In genomic region chr15:38373797-38374196, GRCm38 (mm10) we compare ENCODE assay signal across 8 mouse cellular contexts.
DNase-seq lines count a peak whose midpoint lies in the region; ATAC-seq and TF ChIP-seq lines count a peak whose summit lies in the region.

No protein-coding gene starts in this region.

- H3K4me3 ChIP-seq in embryonic facial prominence, embryonic 14.5 days (ENCODE audit: low read depth, low read length) = peak overlapping the region; percentile 27
- peak overlapping the region; percentile 23; the same call in 1 of the 2 replicates for H3K4me3 ChIP-seq in heart, embryonic 11.5 days (ENCODE audit: low read depth, low read length)
- H3K4me3 ChIP-seq in kidney, embryonic 14.5 days (ENCODE audit: low read length) = peak overlapping the region; percentile 19; the same call in 1 of the 2 replicates
- H3K4me3 ChIP-seq in liver, embryonic 15.5 days (replicated peaks) = no peak overlapping the region
- H3K4me3 ChIP-seq in stomach, postnatal 0 days (ENCODE audit: low read depth, low read length) = no peak overlapping the region

- no peaks in the 10 kb centered on the region for H3K27me3 ChIP-seq in embryonic facial prominence, embryonic 14.5 days (replicated peaks; ENCODE audit: control insufficient read depth, insufficient read depth, low read length)
- no peaks in the 10 kb centered on the region for H3K27me3 ChIP-seq in heart, embryonic 11.5 days (ENCODE audit: control insufficient read depth, insufficient read depth, low read length)
- H3K27me3 ChIP-seq in kidney, embryonic 14.5 days (ENCODE audit: control insufficient read depth, insufficient read depth, low read length) = no peaks in the 10 kb centered on the region
- no peaks in the 10 kb centered on the region for H3K27me3 ChIP-seq in liver, embryonic 15.5 days
- no peaks in the 10 kb centered on the region for H3K27me3 ChIP-seq in stomach, postnatal 0 days (ENCODE audit: control insufficient read depth, insufficient read depth, low read length)

- peak overlapping the region; percentile 57 for H3K4me2 ChIP-seq in embryonic facial prominence, embryonic 14.5 days (ENCODE audit: low read depth, low read length)
- peak overlapping the region; percentile 51 for H3K4me2 ChIP-seq in heart, embryonic 11.5 days
- peak overlapping the region; percentile 55 for H3K4me2 ChIP-seq in kidney, embryonic 14.5 days (replicated peaks; ENCODE audit: low read depth, low read length)
- H3K4me2 ChIP-seq in liver, embryonic 15.5 days = peak overlapping the region; percentile 48
- peak overlapping the region; percentile 52 for H3K4me2 ChIP-seq in stomach, postnatal 0 days (replicated peaks; ENCODE audit: low read depth)

- ATAC-seq in embryonic facial prominence, embryonic 14.5 days (ENCODE audit: low read depth) = peak; percentile 86
- peak; percentile 67 for ATAC-seq in heart, embryonic 11.5 days (replicated peaks; ENCODE audit: insufficient number of reproducible peaks, low FRiP score, low TSS enrichment)
- peak; percentile 93 for ATAC-seq in kidney, embryonic 14.5 days (ENCODE audit: low FRiP score, low TSS enrichment)
- peak; percentile 67 for ATAC-seq in liver, embryonic 15.5 days (ENCODE audit: insufficient read depth)
- ATAC-seq in stomach, postnatal 0 days (ENCODE audit: low FRiP score, low TSS enrichment) = peak; percentile 93

- peak; percentile 51 to 56 for DNase-seq in left cerebral cortex, adult 18-20 months (ENCODE audit: low spot score in 2 of 2)
- DNase-seq in left cerebral cortex, adult 8-10 months (ENCODE audit: low spot score in 2 of 2) = no peak
- DNase-seq in embryonic facial prominence, embryonic 14.5 days (ENCODE audit: low spot score) = peak; percentile 78
- peak; percentile 30 to 32 for DNase-seq in natural killer cell, adult 2 months (ENCODE audit: low spot score in 2 of 2)
- peak; percentile 91 for DNase-seq in stomach, postnatal 0 days (ENCODE audit: low spot score)

- no peak for TF ChIP-seq EP300 in stomach, postnatal 0 days (optimal IDR thresholded peaks at IDR 0.05)

- H3K9ac ChIP-seq in embryonic facial prominence, embryonic 14.5 days (ENCODE audit: low read depth, low read length) = peak overlapping the region; percentile 47; the same call in 1 of the 2 replicates
- H3K9ac ChIP-seq in heart, embryonic 11.5 days (ENCODE audit: low read depth, low read length) = peak overlapping the region; percentile 12
- H3K9ac ChIP-seq in kidney, embryonic 14.5 days (ENCODE audit: low read depth, low read length) = 0 out of 2 replicates have a peak overlapping the region, but pooled peaks have one; percentile 31
- no peak overlapping the region for H3K9ac ChIP-seq in liver, embryonic 15.5 days
- peak overlapping the region; percentile 38; the same call in 1 of the 2 replicates for H3K9ac ChIP-seq in stomach, postnatal 0 days (ENCODE audit: low read length)

- TF ChIP-seq CTCF in stomach, postnatal 0 days (IDR thresholded peaks at IDR 0.05; ENCODE audit: low read depth) = peak; percentile 15; the same call in 1 of the 2 replicates

- no peaks in the 10 kb centered on the region for H3K9me3 ChIP-seq in embryonic facial prominence, embryonic 14.5 days (ENCODE audit: control insufficient read depth, low read length)
- H3K9me3 ChIP-seq in heart, embryonic 11.5 days (replicated peaks; ENCODE audit: control insufficient read depth, low read length) = no peaks in the 10 kb centered on the region
- no peaks in the 10 kb centered on the region for H3K9me3 ChIP-seq in kidney, embryonic 14.5 days (ENCODE audit: control insufficient read depth, low read length)
- no peaks in the 10 kb centered on the region for H3K9me3 ChIP-seq in liver, embryonic 15.5 days (replicated peaks)
- no peaks in the 10 kb centered on the region for H3K9me3 ChIP-seq in stomach, postnatal 0 days (ENCODE audit: control insufficient read depth, low read length)

- H3K27ac ChIP-seq in embryonic facial prominence, embryonic 14.5 days (replicated peaks; ENCODE audit: low read depth, low read length) = no peak overlapping the region
- no peak overlapping the region for H3K27ac ChIP-seq in heart, embryonic 11.5 days (ENCODE audit: low read depth, low read length)
- H3K27ac ChIP-seq in kidney, embryonic 14.5 days (ENCODE audit: low read depth, low read length) = peak overlapping the region; percentile 55; the same call in 1 of the 2 replicates
- H3K27ac ChIP-seq in liver, embryonic 15.5 days (replicated peaks) = no peak overlapping the region
- H3K27ac ChIP-seq in stomach, postnatal 0 days (replicated peaks) = peak overlapping the region; percentile 75

- no peaks in the 10 kb centered on the region for H3K36me3 ChIP-seq in embryonic facial prominence, embryonic 14.5 days (ENCODE audit: control insufficient read depth, insufficient read depth, low read length)
- H3K36me3 ChIP-seq in heart, embryonic 11.5 days (ENCODE audit: control insufficient read depth, insufficient read depth, low read length) = no peaks in the 10 kb centered on the region
- H3K36me3 ChIP-seq in kidney, embryonic 14.5 days (ENCODE audit: control insufficient read depth, insufficient read depth, low read length) = no peaks in the 10 kb centered on the region
- no peaks in the 10 kb centered on the region for H3K36me3 ChIP-seq in liver, embryonic 15.5 days (replicated peaks)
- no peaks in the 10 kb centered on the region for H3K36me3 ChIP-seq in stomach, postnatal 0 days (ENCODE audit: control insufficient read depth, insufficient read depth, low read length)

- H3K4me1 ChIP-seq in embryonic facial prominence, embryonic 14.5 days (ENCODE audit: control insufficient read depth, insufficient read depth, low read length) = peaks cover 10% of the 10 kb centered on the region; the same call in 1 of the 2 replicates
- H3K4me1 ChIP-seq in heart, embryonic 11.5 days (ENCODE audit: control insufficient read depth, insufficient read depth, low read length) = peaks cover 6% of the 10 kb centered on the region
- H3K4me1 ChIP-seq in kidney, embryonic 14.5 days (ENCODE audit: control insufficient read depth, insufficient read depth, low read length) = peaks cover 7% of the 10 kb centered on the region; the same call in 1 of the 2 replicates
- peaks cover 13% of the 10 kb centered on the region for H3K4me1 ChIP-seq in liver, embryonic 15.5 days (replicated peaks)
- peaks cover 5% of the 10 kb centered on the region for H3K4me1 ChIP-seq in stomach, postnatal 0 days (replicated peaks; ENCODE audit: control insufficient read depth, insufficient read depth)

- 12% methylated on average over 5 of the region's 21 CpGs for WGBS in embryonic facial prominence, embryonic 14.5 days
- 4% methylated on average over 21 of the region's 21 CpGs for WGBS in heart, embryonic 11.5 days (ENCODE audit: insufficient replicate concordance)
- 8% methylated on average over 18 of the region's 21 CpGs for WGBS in kidney, embryonic 14.5 days
- 7% methylated on average over 19 of the region's 21 CpGs for WGBS in liver, embryonic 15.5 days (ENCODE audit: insufficient replicate concordance)
- WGBS in stomach, postnatal 0 days = 6% methylated on average over 17 of the region's 21 CpGs

Comparison
In these comparisons a context has a peak if more than half of its experiments do, and no peak if none do; other contexts are left out.
1. DNase-seq: peak in left cerebral cortex, adult 18-20 months (2 of 2), embryonic facial prominence, embryonic 14.5 days (single experiment), natural killer cell, adult 2 months (2 of 2) and stomach, postnatal 0 days (single experiment); none in left cerebral cortex, adult 8-10 months (0 of 2).
2. H3K27ac ChIP-seq: peak in kidney, embryonic 14.5 days (single experiment) and stomach, postnatal 0 days (single experiment); none in embryonic facial prominence, embryonic 14.5 days (single experiment), heart, embryonic 11.5 days (single experiment) and liver, embryonic 15.5 days (single experiment).
3. H3K4me3 ChIP-seq: peak in embryonic facial prominence, embryonic 14.5 days (single experiment), heart, embryonic 11.5 days (single experiment) and kidney, embryonic 14.5 days (single experiment); none in liver, embryonic 15.5 days (single experiment) and stomach, postnatal 0 days (single experiment).
4. Peak in every context shown above with its lines, with median percentiles within 50 percentile points of each other: ATAC-seq and H3K4me2 ChIP-seq.